ENCODE assay signal across 19 mouse cellular contexts in the genomic region with DNA sequence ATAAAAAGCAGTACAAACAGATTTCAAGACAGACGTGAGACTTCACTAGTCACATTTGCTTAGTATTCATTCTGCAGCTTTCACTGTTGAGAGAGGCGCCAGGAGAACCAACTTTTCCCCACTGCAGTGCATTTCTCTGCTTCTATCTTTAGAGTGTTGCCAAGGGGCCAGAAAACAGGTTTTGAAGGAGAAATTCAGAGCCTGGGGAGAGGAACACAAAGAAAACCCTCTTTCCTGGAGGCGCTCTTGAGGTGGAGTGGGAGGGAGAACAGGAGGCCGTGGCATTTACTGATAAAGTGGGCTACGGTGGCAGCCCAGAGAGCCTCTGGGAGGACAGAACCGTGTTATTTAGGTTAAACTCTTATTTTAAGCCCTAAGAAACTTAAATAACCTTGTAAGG. TPM values are rescaled to one million over a fixed set of nuclear protein-coding genes. Genes with fewer than 3 reads are reported as not detected.
A peak's percentile ranks its signal among the peaks of the same experiment; 100 is the strongest.
DNase-seq lines count a peak whose midpoint lies in the region; ATAC-seq lines count a peak whose summit lies in the region.
"Had no signal": no experiment of that assay in that cellular context is flagged by ENCODE, and none has a peak within 500 bp of the region (broad histone marks: within the 10 kb centered on the region; RNA-seq: fewer than 3 reads in every experiment).

No protein-coding gene starts in this region.

- 0 out of 2 replicates have a peak, but pooled peaks cover 3% of the 10 kb centered on the region for H3K36me3 ChIP-seq in embryonic facial prominence, embryonic 15.5 days
- H3K36me3 ChIP-seq in embryonic facial prominence, embryonic 10.5 days (replicated peaks) = peaks cover 46% of the 10 kb centered on the region
- H3K36me3 ChIP-seq in hindbrain, embryonic 13.5 days = peaks cover 24% of the 10 kb centered on the region
- H3K36me3 ChIP-seq in hindbrain, embryonic 11.5 days (ENCODE audit: control insufficient read depth, insufficient read depth, low read length) = no peaks in the 10 kb centered on the region
- H3K36me3 ChIP-seq in lung, embryonic 16.5 days (ENCODE audit: control insufficient read depth, insufficient read depth, low read length) = no peaks in the 10 kb centered on the region
- peaks cover 35% of the 10 kb centered on the region for H3K36me3 ChIP-seq in neural tube, embryonic 15.5 days

- H3K9ac ChIP-seq in embryonic facial prominence, embryonic 15.5 days = no peak overlapping the region
- no peak overlapping the region for H3K9ac ChIP-seq in hindbrain, embryonic 13.5 days
- no peak overlapping the region for H3K9ac ChIP-seq in hindbrain, embryonic 11.5 days (ENCODE audit: low read depth, low read length)
- H3K9ac ChIP-seq in lung, embryonic 16.5 days (ENCODE audit: low read length) = no peak overlapping the region
- no peak overlapping the region for H3K9ac ChIP-seq in neural tube, embryonic 15.5 days (replicated peaks)
- H3K9ac ChIP-seq: forebrain, embryonic 12.5 days; limb, embryonic 12.5 days had no signal

- ATAC-seq in embryonic facial prominence, embryonic 15.5 days (ENCODE audit: insufficient number of reproducible peaks, low FRiP score, low TSS enrichment, low read depth) = no peak
- ATAC-seq in hindbrain, embryonic 13.5 days (ENCODE audit: low FRiP score) = no peak
- no peak for ATAC-seq in hindbrain, embryonic 11.5 days (ENCODE audit: low FRiP score)
- ATAC-seq in lung, embryonic 16.5 days (ENCODE audit: low read depth) = peak; percentile 75
- ATAC-seq in neural tube, embryonic 15.5 days (ENCODE audit: low FRiP score) = no peak
- ATAC-seq: inflammation-experienced regulatory T-cells, adult 6 months; Patski had no signal

- H3K4me2 ChIP-seq in embryonic facial prominence, embryonic 15.5 days (replicated peaks) = no peak overlapping the region
- H3K4me2 ChIP-seq in hindbrain, embryonic 13.5 days = no peak overlapping the region
- no peak overlapping the region for H3K4me2 ChIP-seq in hindbrain, embryonic 11.5 days (replicated peaks; ENCODE audit: low read depth, low read length)
- H3K4me2 ChIP-seq in lung, embryonic 16.5 days (ENCODE audit: low read depth, low read length) = no peak overlapping the region
- no peak overlapping the region for H3K4me2 ChIP-seq in neural tube, embryonic 15.5 days
- H3K4me2 ChIP-seq: forebrain, embryonic 12.5 days; limb, embryonic 12.5 days had no signal

- DNase-seq in embryonic facial prominence, embryonic 10.5 days (ENCODE audit: low spot score) = no peak
- no peak for DNase-seq in hindbrain, embryonic 11.5 days (ENCODE audit: low spot score)
- no peak for DNase-seq in lung, postnatal 14 days
- DNase-seq in right cerebral cortex, postnatal 14 days = no peak
- DNase-seq: adrenal gland, adult 2 months; cerebellum, postnatal 10 days; kidney, postnatal 10 days; layer of hippocampus, postnatal 36 days; thymus, adult 18-20 months had no signal

- 59% methylated on average over 6 of the region's 6 CpGs for WGBS in embryonic facial prominence, embryonic 15.5 days
- WGBS in embryonic facial prominence, embryonic 10.5 days = 77% methylated on average over 6 of the region's 6 CpGs
- WGBS in hindbrain, embryonic 13.5 days = 82% methylated on average over 6 of the region's 6 CpGs
- 79% methylated on average over 6 of the region's 6 CpGs for WGBS in hindbrain, embryonic 11.5 days
- WGBS in lung, embryonic 16.5 days = 51% methylated on average over 6 of the region's 6 CpGs
- WGBS in neural tube, embryonic 15.5 days = 83% methylated on average over 6 of the region's 6 CpGs

- no peak overlapping the region for H3K4me3 ChIP-seq in embryonic facial prominence, embryonic 15.5 days (replicated peaks)
- no peak overlapping the region for H3K4me3 ChIP-seq in embryonic facial prominence, embryonic 10.5 days
- no peak overlapping the region for H3K4me3 ChIP-seq in hindbrain, embryonic 13.5 days
- H3K4me3 ChIP-seq in hindbrain, embryonic 11.5 days (ENCODE audit: low read depth, low read length) = no peak overlapping the region
- H3K4me3 ChIP-seq in lung, embryonic 16.5 days (ENCODE audit: low read length) = no peak overlapping the region
- H3K4me3 ChIP-seq in neural tube, embryonic 15.5 days (replicated peaks) = no peak overlapping the region
- H3K4me3 ChIP-seq: forebrain, embryonic 12.5 days; limb, embryonic 12.5 days; myocyte had no signal

- H3K27me3 ChIP-seq in embryonic facial prominence, embryonic 15.5 days = no peaks in the 10 kb centered on the region
- H3K27me3 ChIP-seq in embryonic facial prominence, embryonic 10.5 days (replicated peaks; ENCODE audit: low read depth, poor library complexity, severe bottlenecking) = no peaks in the 10 kb centered on the region
- H3K27me3 ChIP-seq in hindbrain, embryonic 13.5 days = no peaks in the 10 kb centered on the region
- no peaks in the 10 kb centered on the region for H3K27me3 ChIP-seq in hindbrain, embryonic 11.5 days (ENCODE audit: control insufficient read depth, insufficient read depth, low read length)
- H3K27me3 ChIP-seq in lung, embryonic 16.5 days (ENCODE audit: control insufficient read depth, insufficient read depth, low read depth, low read length) = no peaks in the 10 kb centered on the region
- no peaks in the 10 kb centered on the region for H3K27me3 ChIP-seq in neural tube, embryonic 15.5 days (replicated peaks)
- H3K27me3 ChIP-seq: forebrain, embryonic 12.5 days; limb, embryonic 12.5 days; Patski had no signal

- H3K27ac ChIP-seq in embryonic facial prominence, embryonic 15.5 days (replicated peaks) = peak overlapping the region; percentile 66; the same call in 1 of the 2 replicates
- no peak overlapping the region for H3K27ac ChIP-seq in embryonic facial prominence, embryonic 10.5 days (replicated peaks)
- H3K27ac ChIP-seq in hindbrain, embryonic 13.5 days = peak overlapping the region; percentile 30; the same call in 1 of the 2 replicates
- no peak overlapping the region for H3K27ac ChIP-seq in hindbrain, embryonic 11.5 days (ENCODE audit: low read depth, low read length)
- peak overlapping the region; percentile 82 for H3K27ac ChIP-seq in lung, embryonic 16.5 days (ENCODE audit: low read length)
- H3K27ac ChIP-seq in neural tube, embryonic 15.5 days (replicated peaks) = peak overlapping the region; percentile 64
- H3K27ac ChIP-seq: forebrain, embryonic 12.5 days; limb, embryonic 12.5 days had no signal

- no peaks in the 10 kb centered on the region for H3K9me3 ChIP-seq in embryonic facial prominence, embryonic 15.5 days (replicated peaks)
- no peaks in the 10 kb centered on the region for H3K9me3 ChIP-seq in embryonic facial prominence, embryonic 10.5 days
- H3K9me3 ChIP-seq in hindbrain, embryonic 13.5 days = no peaks in the 10 kb centered on the region
- H3K9me3 ChIP-seq in hindbrain, embryonic 11.5 days (ENCODE audit: control insufficient read depth, low read length) = no peaks in the 10 kb centered on the region
- H3K9me3 ChIP-seq in lung, embryonic 16.5 days (ENCODE audit: control insufficient read depth, low read length) = no peaks in the 10 kb centered on the region
- H3K9me3 ChIP-seq in neural tube, embryonic 15.5 days (replicated peaks) = no peaks in the 10 kb centered on the region
- H3K9me3 ChIP-seq: forebrain, embryonic 12.5 days; limb, embryonic 12.5 days had no signal

- H3K4me1 ChIP-seq in embryonic facial prominence, embryonic 15.5 days = no peaks in the 10 kb centered on the region
- peaks cover 4% of the 10 kb centered on the region; the same call in 1 of the 2 replicates for H3K4me1 ChIP-seq in embryonic facial prominence, embryonic 10.5 days
- H3K4me1 ChIP-seq in hindbrain, embryonic 13.5 days (replicated peaks) = peaks cover 17% of the 10 kb centered on the region; the same call in 1 of the 2 replicates
- H3K4me1 ChIP-seq in hindbrain, embryonic 11.5 days (replicated peaks; ENCODE audit: control insufficient read depth, insufficient read depth, low read length) = no peaks in the 10 kb centered on the region
- peaks cover 27% of the 10 kb centered on the region for H3K4me1 ChIP-seq in lung, embryonic 16.5 days (replicated peaks; ENCODE audit: control insufficient read depth, insufficient read depth, low read length)
- peaks cover 18% of the 10 kb centered on the region for H3K4me1 ChIP-seq in neural tube, embryonic 15.5 days
- H3K4me1 ChIP-seq: forebrain, embryonic 12.5 days; limb, embryonic 12.5 days had no signal

RNA-seq across cellular contexts. Expression of a gene that starts 33.3 kb away (rescaled TPM):
- polyA plus RNA-seq in embryonic facial prominence, embryonic 15.5 days (2015; fragmentation: Nextera tagmentation; extraction: Ambion mirVana) = 0.23 TPM in 1 of 2 replicates, not detected in the other
- 0.05 TPM in 1 of 2 replicates, not detected in the other for polyA plus RNA-seq in embryonic facial prominence, embryonic 10.5 days (2016; fragmentation: Nextera tagmentation; extraction: Ambion mirVana)
- polyA plus RNA-seq in hindbrain, embryonic 13.5 days (2015; fragmentation: Nextera tagmentation; extraction: Ambion mirVana) = 0.14 and 0.19 TPM in 2 replicates
- 0.06 TPM in 1 of 2 replicates, not detected in the other for polyA plus RNA-seq in hindbrain, embryonic 11.5 days (2014; fragmentation: Nextera tagmentation; extraction: Ambion mirVana)
- polyA plus RNA-seq in lung, embryonic 16.5 days (2015; fragmentation: Nextera tagmentation; extraction: Ambion mirVana) = 0.08 and 0.13 TPM in 2 replicates
- 0.10 and 0.23 TPM in 2 replicates for polyA plus RNA-seq in neural tube, embryonic 15.5 days (2015; fragmentation: Nextera tagmentation; extraction: Ambion mirVana)
- polyA plus RNA-seq: adrenal gland, adult 2 months; embryonic facial prominence, embryonic 11.5 days; forebrain, embryonic 12.5 days; limb, embryonic 12.5 days had no signal

Comparison
In these comparisons a context has a peak if more than half of its experiments do, and no peak if none do; other contexts are left out.
1. H3K27ac ChIP-seq: peak in embryonic facial prominence, embryonic 15.5 days (single experiment), hindbrain, embryonic 13.5 days (single experiment), lung, embryonic 16.5 days (single experiment) and neural tube, embryonic 15.5 days (single experiment); none in embryonic facial prominence, embryonic 10.5 days (single experiment) and hindbrain, embryonic 11.5 days (single experiment).